In the genomic region with DNA sequence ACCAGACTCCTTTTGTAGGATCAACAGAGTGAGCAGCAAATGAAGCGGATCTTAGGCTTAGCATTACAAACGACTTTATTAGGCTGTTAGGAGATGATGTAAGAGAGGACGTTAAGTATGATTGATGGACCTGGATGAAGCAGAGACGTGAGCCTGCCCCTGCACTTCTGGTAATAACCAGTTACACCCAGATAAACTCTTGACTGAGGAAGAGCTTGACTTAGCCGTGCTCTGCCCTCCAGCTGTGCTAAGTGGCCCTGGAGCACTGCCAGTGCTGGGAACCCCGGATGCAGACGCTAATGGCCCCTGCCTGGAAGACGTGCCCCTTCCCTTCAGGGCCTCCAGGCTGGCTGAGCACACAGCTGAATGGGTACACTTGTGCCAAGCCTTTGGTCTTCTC, we compare ENCODE assay signal across 15 mouse cellular contexts. TPM values are rescaled to one million over a fixed set of nuclear protein-coding genes. Genes with fewer than 3 reads are reported as not detected.
DNase-seq lines count a peak whose midpoint lies in the region; ATAC-seq lines count a peak whose summit lies in the region.
"Had no signal": no experiment of that assay in that cellular context is flagged by ENCODE, and none has a peak within 500 bp of the region (broad histone marks: within the 10 kb centered on the region; RNA-seq: fewer than 3 reads in every experiment).

No protein-coding gene starts in this region.

- no peaks in the 10 kb centered on the region for H3K36me3 ChIP-seq in embryonic facial prominence, embryonic 14.5 days (ENCODE audit: control insufficient read depth, insufficient read depth, low read length)
- no peaks in the 10 kb centered on the region for H3K36me3 ChIP-seq in embryonic facial prominence, embryonic 10.5 days (replicated peaks)
- H3K36me3 ChIP-seq in intestine, embryonic 15.5 days = no peaks in the 10 kb centered on the region
- H3K36me3 ChIP-seq in stomach, embryonic 14.5 days (ENCODE audit: control insufficient read depth, insufficient read depth, low read length) = no peaks in the 10 kb centered on the region
- H3K36me3 ChIP-seq: G1E; limb, embryonic 12.5 days; midbrain, embryonic 13.5 days had no signal

- ATAC-seq in embryonic facial prominence, embryonic 14.5 days (ENCODE audit: low read depth) = peak; percentile 30; the same call in 1 of the 2 replicates
- peak; percentile 36 for ATAC-seq in intestine, embryonic 15.5 days
- peak; percentile 56; the same call in 1 of the 2 replicates for ATAC-seq in stomach, embryonic 14.5 days (ENCODE audit: insufficient number of reproducible peaks, insufficient read depth, low FRiP score, low read depth)
- ATAC-seq in megakaryocyte progenitor cell, adult 5-6 weeks (replicated peaks; ENCODE audit: poor library complexity) = no peak
- ATAC-seq: midbrain, embryonic 13.5 days had no signal

- H3K9ac ChIP-seq in embryonic facial prominence, embryonic 14.5 days (ENCODE audit: low read depth, low read length) = no peak overlapping the region
- H3K9ac ChIP-seq in intestine, embryonic 15.5 days = no peak overlapping the region
- no peak overlapping the region for H3K9ac ChIP-seq in stomach, embryonic 14.5 days (replicated peaks; ENCODE audit: low read depth, low read length)
- H3K9ac ChIP-seq: limb, embryonic 12.5 days; midbrain, embryonic 13.5 days had no signal

- no peaks in the 10 kb centered on the region for H3K4me1 ChIP-seq in embryonic facial prominence, embryonic 14.5 days (ENCODE audit: control insufficient read depth, insufficient read depth, low read length)
- no peaks in the 10 kb centered on the region for H3K4me1 ChIP-seq in embryonic facial prominence, embryonic 10.5 days
- H3K4me1 ChIP-seq in intestine, embryonic 15.5 days (replicated peaks) = no peaks in the 10 kb centered on the region; the same call in 1 of the 2 replicates
- no peaks in the 10 kb centered on the region for H3K4me1 ChIP-seq in stomach, embryonic 14.5 days (ENCODE audit: control insufficient read depth, insufficient read depth, low read length)
- H3K4me1 ChIP-seq: midbrain, embryonic 13.5 days had no signal

- WGBS in embryonic facial prominence, embryonic 14.5 days = 37% methylated on average over 8 of the region's 8 CpGs
- 60% methylated on average over 8 of the region's 8 CpGs for WGBS in embryonic facial prominence, embryonic 10.5 days
- 15% methylated on average over 8 of the region's 8 CpGs for WGBS in intestine, embryonic 15.5 days
- 9% methylated on average over 8 of the region's 8 CpGs for WGBS in stomach, embryonic 14.5 days

- no peaks in the 10 kb centered on the region for H3K9me3 ChIP-seq in embryonic facial prominence, embryonic 14.5 days (ENCODE audit: control insufficient read depth, low read length)
- no peaks in the 10 kb centered on the region for H3K9me3 ChIP-seq in embryonic facial prominence, embryonic 10.5 days
- H3K9me3 ChIP-seq in intestine, embryonic 15.5 days = no peaks in the 10 kb centered on the region
- peaks cover 3% of the 10 kb centered on the region; the same call in 1 of the 2 replicates for H3K9me3 ChIP-seq in stomach, embryonic 14.5 days (ENCODE audit: control insufficient read depth, low read depth, low read length)
- H3K9me3 ChIP-seq: G1E; limb, embryonic 12.5 days; midbrain, embryonic 13.5 days had no signal

- no peak overlapping the region for H3K27ac ChIP-seq in embryonic facial prominence, embryonic 14.5 days (replicated peaks; ENCODE audit: low read depth, low read length)
- no peak overlapping the region for H3K27ac ChIP-seq in embryonic facial prominence, embryonic 10.5 days (replicated peaks)
- H3K27ac ChIP-seq in intestine, embryonic 15.5 days = no peak overlapping the region
- no peak overlapping the region for H3K27ac ChIP-seq in stomach, embryonic 14.5 days (ENCODE audit: low read length)
- H3K27ac ChIP-seq: limb, embryonic 12.5 days; midbrain, embryonic 13.5 days had no signal

- no peak overlapping the region for H3K4me3 ChIP-seq in embryonic facial prominence, embryonic 14.5 days (ENCODE audit: low read depth, low read length)
- no peak overlapping the region for H3K4me3 ChIP-seq in embryonic facial prominence, embryonic 10.5 days
- H3K4me3 ChIP-seq in intestine, embryonic 15.5 days (replicated peaks) = no peak overlapping the region
- no peak overlapping the region for H3K4me3 ChIP-seq in stomach, embryonic 14.5 days (ENCODE audit: low read depth, low read length)
- H3K4me3 ChIP-seq: limb, embryonic 12.5 days; midbrain, embryonic 13.5 days had no signal

- no peaks in the 10 kb centered on the region for H3K27me3 ChIP-seq in embryonic facial prominence, embryonic 14.5 days (replicated peaks; ENCODE audit: control insufficient read depth, insufficient read depth, low read length)
- 0 out of 2 replicates have a peak, but pooled peaks cover 7% of the 10 kb centered on the region for H3K27me3 ChIP-seq in embryonic facial prominence, embryonic 10.5 days (replicated peaks; ENCODE audit: low read depth, poor library complexity, severe bottlenecking)
- 0 out of 2 replicates have a peak, but pooled peaks cover 2% of the 10 kb centered on the region for H3K27me3 ChIP-seq in intestine, embryonic 15.5 days (replicated peaks)
- no peaks in the 10 kb centered on the region for H3K27me3 ChIP-seq in stomach, embryonic 14.5 days (ENCODE audit: control insufficient read depth, insufficient read depth, low read length)
- H3K27me3 ChIP-seq: midbrain, embryonic 13.5 days had no signal

- no peak overlapping the region for H3K4me2 ChIP-seq in embryonic facial prominence, embryonic 14.5 days (ENCODE audit: low read depth, low read length)
- H3K4me2 ChIP-seq in intestine, embryonic 15.5 days (replicated peaks) = no peak overlapping the region
- H3K4me2 ChIP-seq in stomach, embryonic 14.5 days (replicated peaks; ENCODE audit: low read depth, low read length) = no peak overlapping the region
- H3K4me2 ChIP-seq: limb, embryonic 12.5 days; midbrain, embryonic 13.5 days had no signal

- peak; percentile 23 for DNase-seq in embryonic facial prominence, embryonic 14.5 days (ENCODE audit: low spot score)
- no peak for DNase-seq in embryonic facial prominence, embryonic 10.5 days (ENCODE audit: low spot score)
- DNase-seq in kidney, postnatal 14 days = peak; percentile 14
- DNase-seq in kidney, adult 9 months = no peak
- DNase-seq: cerebellum, postnatal 36 days; gastrocnemius, postnatal 36 days; heart, postnatal 10 days had no signal

RNA-seq across cellular contexts. Expression of a gene that starts 19.3 kb away (rescaled TPM):
- polyA plus RNA-seq in embryonic facial prominence, embryonic 14.5 days (2014; fragmentation: Nextera tagmentation; extraction: Ambion mirVana) = 0.38 and 1.0 TPM in 2 replicates
- 0.14 and 0.19 TPM in 2 replicates for polyA plus RNA-seq in embryonic facial prominence, embryonic 10.5 days (2016; fragmentation: Nextera tagmentation; extraction: Ambion mirVana)
- polyA plus RNA-seq in intestine, embryonic 15.5 days (2015; fragmentation: Nextera tagmentation; extraction: Ambion mirVana) = 1.1 and 1.3 TPM in 2 replicates
- polyA plus RNA-seq in stomach, embryonic 14.5 days (2014; fragmentation: Nextera tagmentation; extraction: Ambion mirVana) = 0.42 and 0.48 TPM in 2 replicates
- total RNA-seq in megakaryocyte progenitor cell, adult 5-6 weeks (2015) = not detected in 2 replicates
- not detected in 2 replicates for total RNA-seq in megakaryocyte progenitor cell, adult 5-6 weeks (2017)
- total RNA-seq: G1E; gastrocnemius, postnatal 36 days had no signal
- polyA plus RNA-seq: C2C12; G1E; liver, embryonic 16.5 days had no signal

RNA-seq across cellular contexts. Expression of a gene that starts 53.6 kb away (rescaled TPM):
- polyA plus RNA-seq in embryonic facial prominence, embryonic 14.5 days (2014; fragmentation: Nextera tagmentation; extraction: Ambion mirVana) = 0.28 and 0.34 TPM in 2 replicates
- polyA plus RNA-seq in embryonic facial prominence, embryonic 10.5 days (2016; fragmentation: Nextera tagmentation; extraction: Ambion mirVana) = not detected in 2 replicates
- 1.1 and 1.2 TPM in 2 replicates for polyA plus RNA-seq in intestine, embryonic 15.5 days (2015; fragmentation: Nextera tagmentation; extraction: Ambion mirVana)
- 1.4 and 1.9 TPM in 2 replicates for polyA plus RNA-seq in stomach, embryonic 14.5 days (2014; fragmentation: Nextera tagmentation; extraction: Ambion mirVana)
- total RNA-seq in megakaryocyte progenitor cell, adult 5-6 weeks (2015) = not detected in 2 replicates
- not detected in 2 replicates for total RNA-seq in megakaryocyte progenitor cell, adult 5-6 weeks (2017)
- total RNA-seq: heart, postnatal 10 days had no signal

Comparison
In these comparisons a context has a peak if more than half of its experiments do, and no peak if none do; other contexts are left out.
1. DNase-seq: peak in embryonic facial prominence, embryonic 14.5 days (single experiment) and kidney, postnatal 14 days (single experiment); none in embryonic facial prominence, embryonic 10.5 days (single experiment) and kidney, adult 9 months (single experiment).